Mouse (Mus musculus): ENCODE data around the gene Gm2832. TPM values are rescaled to one million over a fixed set of nuclear protein-coding genes. Genes with fewer than 3 reads are reported as not detected.
"Not testable (repeated sequence)": the region's sequence is repeated elsewhere in the genome, so short reads cannot be mapped to it uniquely, and the experiment has no call there.

The Gm2832 gene
- 0.10 and 0.17 TPM in 2 replicates for polyA plus RNA-seq (2012; rRNA removed)

DNA sequence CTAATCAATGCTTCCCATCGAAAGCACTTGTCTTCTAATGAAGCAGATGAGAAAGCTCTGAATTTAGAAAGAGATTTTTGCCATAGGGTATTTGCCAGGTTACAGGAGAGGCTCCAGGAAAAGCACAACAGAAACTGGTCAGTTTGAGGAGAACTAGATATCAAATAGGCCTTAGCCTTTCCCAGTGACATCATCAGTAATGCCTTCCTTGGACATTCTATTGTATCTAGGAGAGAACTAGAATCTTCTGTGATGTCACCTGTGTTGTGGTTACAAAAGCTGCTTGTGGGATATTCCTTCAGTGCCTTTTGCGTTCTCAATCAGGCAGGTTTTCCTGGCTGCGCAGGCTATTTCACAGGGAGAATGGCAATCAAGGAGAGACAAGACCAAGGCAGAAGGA lies at the start of gene Gm2832:
Gene Gm2832 (plus strand): TSS at position 301 of the 400 bp plus-strand sequence.
- H3K4me1 ChIP-seq (ENCODE audit: control insufficient read depth, insufficient read depth, low read length); H3K27ac ChIP-seq (ENCODE audit: insufficient read depth, low read length); H3K4me3 ChIP-seq (ENCODE audit: insufficient read depth, low read length): not testable (repeated sequence)

DNA sequence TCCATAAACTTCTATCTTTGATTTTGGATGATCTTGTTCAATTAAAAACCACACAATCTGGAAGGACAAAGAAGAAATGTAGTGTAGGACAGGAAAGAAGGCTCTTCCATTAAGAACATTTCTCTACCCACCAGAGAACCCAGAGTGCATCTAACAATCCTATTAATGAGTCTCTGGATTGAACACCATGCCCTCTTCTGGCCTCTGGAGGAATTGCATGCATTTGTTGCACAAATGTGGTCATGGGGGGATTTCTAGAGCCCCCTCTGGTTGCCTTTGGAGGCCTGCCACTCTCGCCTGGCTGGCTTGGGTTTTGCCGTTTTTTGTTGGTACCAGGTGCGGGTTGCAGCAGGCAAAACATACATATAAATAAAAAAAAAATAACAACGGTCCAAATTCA lies 15.3 kb upstream of the Gm2832 start:
- H3K4me1 ChIP-seq (ENCODE audit: control insufficient read depth, insufficient read depth, low read length); H3K4me3 ChIP-seq (ENCODE audit: insufficient read depth, low read length); H3K27ac ChIP-seq (ENCODE audit: insufficient read depth, low read length): not testable (repeated sequence)

DNA sequence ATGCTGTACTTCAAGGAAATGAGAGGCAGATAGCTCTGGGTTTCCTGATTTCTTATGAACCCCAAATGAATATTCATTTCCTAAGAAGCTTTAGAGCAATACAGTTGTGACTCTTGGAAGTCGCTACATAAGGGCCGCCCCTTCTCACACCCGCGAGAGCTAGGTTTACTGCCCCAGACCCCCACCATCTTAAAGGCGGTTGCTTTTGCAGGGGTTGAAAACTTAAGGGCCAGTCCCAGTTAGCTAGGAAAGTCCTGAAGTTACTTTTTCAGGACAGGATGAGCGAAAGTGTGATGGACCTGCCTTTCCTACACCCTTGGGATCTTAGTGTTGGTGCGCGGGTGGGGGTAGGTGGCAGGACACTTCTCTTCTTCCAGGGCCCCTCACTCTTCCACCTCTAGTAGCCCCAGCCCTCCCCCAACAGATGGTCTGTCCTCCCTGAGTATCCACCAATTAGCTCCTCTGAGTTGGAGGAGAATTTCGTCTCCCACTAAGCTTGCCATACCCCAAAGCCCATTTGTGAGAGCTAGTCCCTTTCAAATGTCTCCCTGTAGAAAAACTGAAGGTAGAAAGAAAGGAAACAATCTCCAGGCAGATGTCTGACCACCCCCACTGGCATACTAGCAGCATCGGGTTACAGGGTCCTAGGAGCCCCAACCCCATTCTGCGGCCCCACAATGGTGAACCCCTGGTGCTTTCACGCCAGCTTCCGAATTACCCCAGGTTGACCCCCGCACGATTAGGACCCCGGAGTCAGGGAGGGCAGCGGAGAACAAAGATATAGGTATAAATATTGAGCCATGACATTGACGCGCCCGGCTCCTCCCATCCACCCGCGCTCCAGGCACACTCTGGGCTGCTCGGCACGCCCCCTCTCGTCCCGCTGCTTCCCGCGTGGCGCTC lies 14.5 kb upstream of the Gm2832 start:
- H3K4me3 ChIP-seq (ENCODE audit: insufficient read depth, low read length); H3K27ac ChIP-seq (ENCODE audit: insufficient read depth, low read length); H3K4me1 ChIP-seq (ENCODE audit: control insufficient read depth, insufficient read depth, low read length): not testable (repeated sequence)

DNA sequence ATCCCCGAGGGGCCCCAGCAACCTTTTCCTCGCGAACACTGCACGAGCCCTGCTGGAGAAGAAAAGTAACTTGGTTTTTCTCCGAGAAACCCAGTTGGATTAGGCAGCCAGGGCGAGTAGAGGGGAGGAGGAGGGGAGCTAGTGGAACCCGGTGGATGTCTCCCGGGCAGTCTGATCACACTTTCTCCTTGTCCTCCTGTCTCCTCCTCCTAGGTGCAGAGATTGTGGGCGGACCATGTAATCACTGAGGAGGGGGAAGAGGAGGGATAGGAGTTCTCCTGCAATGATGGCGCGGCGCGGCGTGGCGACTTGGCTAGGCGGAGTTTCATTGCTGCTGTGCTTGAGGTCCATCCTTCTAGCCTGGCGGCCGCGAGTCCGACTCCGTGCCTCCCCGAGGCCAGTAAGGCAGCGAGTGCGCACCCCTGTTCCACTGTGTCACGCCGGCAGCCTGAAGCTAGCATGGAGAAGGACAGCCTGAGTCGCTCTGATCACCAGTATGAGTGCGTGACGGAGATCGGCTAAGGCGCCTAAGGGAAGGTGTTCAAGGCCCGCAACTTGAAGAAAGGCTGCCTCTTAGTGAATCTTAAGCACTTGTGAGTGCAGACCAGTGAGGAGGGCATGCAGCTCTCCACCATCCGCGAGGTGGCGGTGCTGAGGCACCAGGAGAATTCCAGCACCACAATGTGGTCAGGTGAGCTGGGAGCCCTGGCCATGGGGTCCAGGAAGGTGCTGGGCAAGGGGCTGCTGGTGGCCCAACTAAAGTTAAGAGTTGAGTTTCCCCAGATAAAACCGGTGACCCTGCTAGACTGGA lies 13.6 kb upstream of the Gm2832 start:
- not testable (repeated sequence) for H3K4me3 ChIP-seq (ENCODE audit: insufficient read depth, low read length); H3K27ac ChIP-seq (ENCODE audit: insufficient read depth, low read length); H3K4me1 ChIP-seq (ENCODE audit: control insufficient read depth, insufficient read depth, low read length)

DNA sequence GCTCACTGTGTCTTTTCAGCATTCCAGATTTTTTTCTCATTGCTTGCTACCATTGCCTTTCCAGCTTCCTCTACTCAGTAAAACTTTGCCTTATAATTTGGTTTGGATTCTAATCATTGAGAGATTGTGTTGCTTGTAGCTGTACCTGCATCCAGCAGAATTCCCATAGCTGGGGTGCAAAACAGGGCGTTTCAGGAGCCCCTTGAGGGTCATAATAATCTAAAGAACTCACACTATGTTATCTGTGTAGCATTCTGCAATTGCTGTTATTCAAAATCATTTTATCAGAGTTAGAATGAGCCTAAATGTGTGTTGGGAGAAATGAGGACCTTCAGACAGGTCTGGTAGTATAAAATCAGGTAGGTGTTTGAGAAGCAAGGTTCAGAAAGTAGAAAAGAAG lies 7.4 kb downstream of the Gm2832 start:
- H3K4me1 ChIP-seq (ENCODE audit: control insufficient read depth, insufficient read depth, low read length); H3K27ac ChIP-seq (ENCODE audit: insufficient read depth, low read length); H3K4me3 ChIP-seq (ENCODE audit: insufficient read depth, low read length): not testable (repeated sequence)

Other genes starting within 250 kb of the Gm2832 start
- gene Dydc2, start 209.6 kb upstream of the Gm2832 start, polyA plus RNA-seq (2012; rRNA removed), result 0.27 and 0.36 TPM in 2 replicates
- 0.21 TPM in 1 of 2 replicates, not detected in the other for gene Dydc1, start 205.9 kb upstream of the Gm2832 start, polyA plus RNA-seq (2012; rRNA removed)
- 0.02 and 0.06 TPM in 2 replicates for gene Mat1a, start 173.8 kb upstream of the Gm2832 start, polyA plus RNA-seq (2012; rRNA removed)
- not detected in 2 replicates for gene Sftpa1, start 147.0 kb upstream of the Gm2832 start, polyA plus RNA-seq (2012; rRNA removed)
- gene Mbl1, start 127.3 kb upstream of the Gm2832 start, polyA plus RNA-seq (2012; rRNA removed), result not detected in 2 replicates
- gene Sftpd, start 93.7 kb upstream of the Gm2832 start, polyA plus RNA-seq (2012; rRNA removed), result not detected in 2 replicates
- 0.15 TPM in 1 of 2 replicates, not detected in the other for gene Gm5798, start 69.8 kb downstream of the Gm2832 start, polyA plus RNA-seq (2012; rRNA removed)
- not detected in 2 replicates for gene Gm7945, start 107.6 kb downstream of the Gm2832 start, polyA plus RNA-seq (2012; rRNA removed)
- not detected in 2 replicates for gene Gm6482, start 129.5 kb downstream of the Gm2832 start, polyA plus RNA-seq (2012; rRNA removed)
- gene Gm7954, start 174.7 kb downstream of the Gm2832 start, polyA plus RNA-seq (2012; rRNA removed), result not detected in 2 replicates
- not detected in 2 replicates for gene Gm3486, start 210.7 kb downstream of the Gm2832 start, polyA plus RNA-seq (2012; rRNA removed)